Mouse (Mus musculus) lung, postnatal 0 days (tissue): ENCODE data around the gene Abcb8. TPM values are rescaled to one million over a fixed set of nuclear protein-coding genes. Genes with fewer than 3 reads are reported as not detected.

Experiments
- ATAC-seq: fragments of 200-750 bp; cut with Nextera tagmentation; 2 replicates; pipeline ENCODE4 v1.8.0; 2017; ENCODE audit warnings: moderate library complexity
- DNase-seq: peaks from one replicate; pipeline ENCODE4 v3.0.0-alpha.2; 2016; ENCODE audit warnings: low spot score
- H3K27ac ChIP-seq: fragments of 300-500 bp; sonication (generic); 2 replicates; pipeline ENCODE4 v1.5.1; 2014; ENCODE audit warnings: antibody characterized with exemption, mild to moderate bottlenecking, low read length, mixed read lengths
- H3K27me3 ChIP-seq: fragments of 300-500 bp; sonication (generic); replicated peaks from 2 replicates; pipeline ENCODE4 v1.6.1; 2014; ENCODE audit warnings: low read length, mixed read lengths; ENCODE audit not compliant: insufficient read depth
- H3K36me3 ChIP-seq: fragments of 300-500 bp; sonication (generic); 2 replicates; pipeline ENCODE4 v1.6.1; 2014; ENCODE audit warnings: low read length, mixed read lengths; ENCODE audit not compliant: insufficient read depth
- H3K4me1 ChIP-seq: fragments of 300-500 bp; sonication (generic); 2 replicates; pipeline ENCODE4 v1.6.1; 2014; ENCODE audit warnings: antibody characterized with exemption, low read depth, low read length, mixed read lengths; ENCODE audit not compliant: insufficient read depth
- H3K4me2 ChIP-seq: fragments of 300-500 bp; sonication (generic); replicated peaks from 2 replicates; pipeline ENCODE4 v1.6.1; 2014; ENCODE audit warnings: low read depth, mild to moderate bottlenecking, low read length, moderate library complexity, mixed read lengths
- H3K4me3 ChIP-seq: fragments of 300-500 bp; sonication (generic); 2 replicates; pipeline ENCODE4 v1.5.1; 2014; ENCODE audit warnings: low read depth, low read length
- H3K9ac ChIP-seq: fragments of 300-500 bp; sonication (generic); replicated peaks from 2 replicates; pipeline ENCODE4 v1.6.1; 2014; ENCODE audit warnings: low read depth, mild to moderate bottlenecking
- H3K9me3 ChIP-seq: fragments of 300-500 bp; sonication (generic); 2 replicates; pipeline ENCODE4 v1.6.1; 2016; ENCODE audit warnings: low read length, mixed read lengths
- CTCF ChIP-seq: IDR thresholded peaks from 2 replicates; pipeline ENCODE4 v1.5.1; 2016; ENCODE audit warnings: antibody characterized with exemption, mild to moderate bottlenecking
- EP300 ChIP-seq: IDR thresholded peaks from 2 replicates; pipeline ENCODE4 v1.6.1; 2016; ENCODE audit warnings: antibody characterized with exemption, mild to moderate bottlenecking, control low read depth
- WGBS: fragments of 180-500 bp; shearing (Covaris S2); extraction: QIAGEN DNeasy Blood & Tissue Kit; methylation state at CpG from one replicate; pipeline ENCODE4 v1.1.7; 2014; 5-methylcytosine and 5-hydroxymethylcytosine counted together
- polyA plus RNA-seq: library from polyadenylated mRNA; unstranded; fragments of >200 nt; fragmentation: Nextera tagmentation; extraction: Ambion mirVana; gene quantifications from 2 replicates; pipeline ENCODE4 v1.2.1, GENCODE M21; 2015

Gene Abcb8
- polyA plus RNA-seq, 1 experiment from 2014 or later, result 25.6 TPM

- H3K27me3 ChIP-seq, result peaks cover 7% of the 10 kb centered on the region; the same call in 1 of the 2 replicates
- H3K27ac ChIP-seq, result 0 out of 2 replicates have a peak overlapping the region, but pooled peaks have one; percentile 38
- 5% methylated on average over 33 of the region's 34 CpGs for WGBS
- TF ChIP-seq EP300 (peak; percentile 21; the same call in 1 of the 2 replicates), CTCF (peak; percentile 76)
- H3K9me3 ChIP-seq, result no peaks in the 10 kb centered on the region
- peak overlapping the region; percentile 35 for H3K4me3 ChIP-seq
- DNase-seq (peak; percentile 99), ATAC-seq (peak; percentile 94)
- no peak overlapping the region for H3K9ac ChIP-seq
- peaks cover 23% of the 10 kb centered on the region for H3K4me1 ChIP-seq
- peak overlapping the region; percentile 63 for H3K4me2 ChIP-seq
- no peaks in the 10 kb centered on the region for H3K36me3 ChIP-seq
These were observed 10.2 kb upstream of the Abcb8 start for GRCm38 (mm10) chr5:24383026-24383859.

GRCm38 (mm10) chr5:24384407-24384806, 9.1 kb upstream of the Abcb8 start:
- Histone ChIP-seq H3K4me1 (peaks cover 25% of the 10 kb centered on the region), H3K9me3 (no peaks in the 10 kb centered on the region), H3K36me3 (no peaks in the 10 kb centered on the region), H3K9ac (no peak overlapping the region), H3K4me2 (no peak overlapping the region), H3K4me3 (no peak overlapping the region), H3K27me3 (peaks cover 7% of the 10 kb centered on the region; the same call in 1 of the 2 replicates), H3K27ac (peak overlapping the region; percentile 38; the same call in 1 of the 2 replicates)
- ATAC-seq, result peak; percentile 9; the same call in 1 of the 2 replicates
- peak; percentile 66 for DNase-seq
- TF ChIP-seq CTCF, result peak; percentile 39
- peak; percentile 74 for TF ChIP-seq EP300
- 28% methylated on average over 6 of the region's 6 CpGs for WGBS

- Histone ChIP-seq H3K27ac (no peak overlapping the region), H3K4me3 (no peak overlapping the region), H3K4me1 (peaks cover 25% of the 10 kb centered on the region), H3K9ac (no peak overlapping the region), H3K27me3 (peaks cover 7% of the 10 kb centered on the region; the same call in 1 of the 2 replicates), H3K9me3 (no peaks in the 10 kb centered on the region), H3K36me3 (no peaks in the 10 kb centered on the region), H3K4me2 (no peak overlapping the region)
- ATAC-seq (no peak), DNase-seq (no peak)
- no peak for TF ChIP-seq EP300
- TF ChIP-seq CTCF, result no peak
- WGBS, result 99% methylated on average over 5 of the region's 5 CpGs
These were observed 8.1 kb upstream of the Abcb8 start for GRCm38 (mm10) chr5:24385374-24385773.

- no peak for DNase-seq
- H3K27me3 ChIP-seq, result peaks cover 7% of the 10 kb centered on the region; the same call in 1 of the 2 replicates
- H3K4me2 ChIP-seq, result no peak overlapping the region
- peaks cover 21% of the 10 kb centered on the region for H3K4me1 ChIP-seq
- 82% methylated on average over 10 of the region's 10 CpGs for WGBS
- H3K9ac ChIP-seq, result no peak overlapping the region
- H3K4me3 ChIP-seq, result no peak overlapping the region
- ATAC-seq, result no peak
- H3K27ac ChIP-seq, result no peak overlapping the region
- no peaks in the 10 kb centered on the region for H3K36me3 ChIP-seq
- TF ChIP-seq EP300 (no peak), CTCF (no peak)
- H3K9me3 ChIP-seq, result no peaks in the 10 kb centered on the region
These were observed 7.4 kb upstream of the Abcb8 start for GRCm38 (mm10) chr5:24385887-24386550.

- ATAC-seq (peak; percentile 26), DNase-seq (peak; percentile 66)
- Histone ChIP-seq H3K27me3 (peaks cover 7% of the 10 kb centered on the region; the same call in 1 of the 2 replicates), H3K4me2 (peak overlapping the region; percentile 74), H3K27ac (no peak overlapping the region), H3K4me1 (peaks cover 19% of the 10 kb centered on the region), H3K9ac (peak overlapping the region; percentile 20), H3K9me3 (no peaks in the 10 kb centered on the region), H3K4me3 (peak overlapping the region; percentile 33), H3K36me3 (no peaks in the 10 kb centered on the region)
- 1% methylated on average over 69 of the region's 73 CpGs for WGBS
- peak; percentile 51 for TF ChIP-seq CTCF
- TF ChIP-seq EP300, result no peak
These were observed 5.9 kb upstream of the Abcb8 start for GRCm38 (mm10) chr5:24387264-24388241.
